Mouse (Mus musculus) hematopoietic stem cell, adult 5-6 weeks (primary cell): ENCODE results near the gene Ep300. TPM values are rescaled to one million over a fixed set of nuclear protein-coding genes. Genes with fewer than 3 reads are reported as not detected.

ENCODE experiments used
- ATAC-seq, 2 experiments: fragments of 125-278 bp in 1 of 2; replicated peaks in 1 of 2; 2 replicates each; pipeline ENCODE4 v1.8.0; 2016 to 2017; ENCODE audit warnings: inconsistent platforms in 2 of 2, mild to moderate bottlenecking in 2 of 2, moderate number of reproducible peaks in 2 of 2, low read depth in 1 of 2, moderate TSS enrichment in 1 of 2; ENCODE audit not compliant: low FRiP score in 2 of 2, poor library complexity in 2 of 2, severe bottlenecking in 2 of 2, insufficient read depth in 1 of 2, low TSS enrichment in 1 of 2
- total RNA-seq: library from RNA; stranded (forward); fragments of 172-1452, 232-1000 nt; gene quantifications from 2 replicates; pipeline ENCODE4 v1.2.3, GENCODE M21; 2017

Gene Ep300
- 32.7 and 48.0 TPM in 2 replicates for total RNA-seq

GRCm38 (mm10) chr15:81584913-81585745, at the start of gene Ep300:
Ep300 (plus strand) TSS chr15:81585351.
- peak; percentile 89 to 91 for ATAC-seq

- no peak for ATAC-seq
These were observed 49.2 kb upstream of the Ep300 start for GRCm38 (mm10) chr15:81535881-81536351.

- ATAC-seq = no peak
These were observed 47.0 kb upstream of the Ep300 start for GRCm38 (mm10) chr15:81538149-81538548.

- ATAC-seq = 0 out of 4 replicates have a peak, but pooled peaks of 1 of the 2 experiments have one; percentile 21
These were observed 45.6 kb upstream of the Ep300 start for GRCm38 (mm10) chr15:81539560-81539959.

DNA sequence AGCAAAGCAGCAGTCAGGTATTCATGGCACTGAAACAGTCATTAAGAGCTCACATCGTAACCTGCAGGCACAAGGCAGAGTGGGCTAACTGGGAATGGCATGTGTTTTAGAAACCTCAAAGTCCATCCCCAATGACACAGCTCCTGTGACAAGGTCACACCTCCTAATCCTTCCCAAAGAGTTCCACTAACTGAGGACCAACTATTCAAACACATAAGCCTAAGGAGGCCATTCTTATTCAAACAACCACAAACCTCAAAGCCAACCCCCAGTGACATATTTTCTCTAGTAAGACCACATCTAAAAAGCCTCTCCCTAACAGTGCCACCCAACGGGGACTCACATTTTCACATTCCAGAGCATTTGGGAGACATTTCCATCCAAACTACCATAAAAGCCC, 40.2 kb upstream of the Ep300 start:
- ATAC-seq = no peak

DNA sequence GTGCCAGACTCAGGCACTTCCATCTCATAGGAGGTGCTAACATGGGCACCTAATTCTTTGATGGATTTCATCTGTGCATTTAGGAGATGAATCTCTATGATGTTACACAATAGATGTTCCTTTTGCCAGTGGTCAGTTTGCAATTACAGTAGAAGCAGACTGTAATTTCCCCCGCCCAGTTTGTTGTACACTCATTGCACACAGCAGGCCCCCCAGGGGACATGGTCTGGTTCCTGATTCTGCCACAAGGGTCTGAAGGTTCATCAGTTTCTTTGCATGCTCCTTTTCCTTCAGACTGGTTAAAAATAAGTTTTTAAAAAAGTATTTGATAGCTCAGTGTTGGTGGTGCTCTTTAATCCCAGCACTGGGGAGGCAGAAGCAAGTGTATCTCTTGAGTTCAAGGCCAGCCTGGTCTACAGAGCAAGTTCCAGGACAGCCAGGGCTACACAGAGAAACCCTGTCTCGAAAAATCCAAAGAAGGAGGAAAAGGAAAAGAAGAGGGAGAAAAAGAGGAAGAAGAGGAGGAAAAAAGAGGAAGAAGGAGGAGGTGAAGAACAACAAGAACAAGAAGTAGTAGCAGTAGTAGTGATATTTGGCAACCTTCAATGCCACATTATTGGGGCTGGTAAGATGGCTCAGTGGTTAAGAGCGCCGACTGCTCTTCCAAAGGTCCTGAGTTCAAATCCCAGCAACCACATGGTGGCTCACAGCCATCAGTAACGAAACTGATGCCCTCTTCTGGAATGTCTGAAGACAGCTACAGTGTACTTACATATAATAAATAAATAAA, 39.6 kb upstream of the Ep300 start:
- no peak for ATAC-seq

DNA sequence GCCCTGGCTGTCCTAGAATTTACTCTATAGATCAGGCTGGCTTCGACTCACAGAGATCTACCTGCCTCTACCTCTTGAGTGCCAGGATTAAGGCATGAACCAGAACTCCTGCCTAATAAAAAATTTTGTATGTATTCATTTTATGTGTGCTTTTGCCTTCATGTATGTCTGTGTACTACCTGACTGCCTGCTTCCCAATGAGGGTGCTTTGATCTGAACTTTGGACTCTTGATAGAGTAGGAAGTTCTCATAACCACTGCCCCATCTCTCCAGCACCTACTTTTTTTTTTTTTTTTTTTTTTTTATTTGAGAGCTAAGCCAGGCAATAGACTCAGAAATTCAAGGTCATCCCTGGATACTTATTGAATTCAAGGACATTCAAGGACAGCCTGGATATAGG, 31.7 kb upstream of the Ep300 start:
- ATAC-seq = no peak

DNA sequence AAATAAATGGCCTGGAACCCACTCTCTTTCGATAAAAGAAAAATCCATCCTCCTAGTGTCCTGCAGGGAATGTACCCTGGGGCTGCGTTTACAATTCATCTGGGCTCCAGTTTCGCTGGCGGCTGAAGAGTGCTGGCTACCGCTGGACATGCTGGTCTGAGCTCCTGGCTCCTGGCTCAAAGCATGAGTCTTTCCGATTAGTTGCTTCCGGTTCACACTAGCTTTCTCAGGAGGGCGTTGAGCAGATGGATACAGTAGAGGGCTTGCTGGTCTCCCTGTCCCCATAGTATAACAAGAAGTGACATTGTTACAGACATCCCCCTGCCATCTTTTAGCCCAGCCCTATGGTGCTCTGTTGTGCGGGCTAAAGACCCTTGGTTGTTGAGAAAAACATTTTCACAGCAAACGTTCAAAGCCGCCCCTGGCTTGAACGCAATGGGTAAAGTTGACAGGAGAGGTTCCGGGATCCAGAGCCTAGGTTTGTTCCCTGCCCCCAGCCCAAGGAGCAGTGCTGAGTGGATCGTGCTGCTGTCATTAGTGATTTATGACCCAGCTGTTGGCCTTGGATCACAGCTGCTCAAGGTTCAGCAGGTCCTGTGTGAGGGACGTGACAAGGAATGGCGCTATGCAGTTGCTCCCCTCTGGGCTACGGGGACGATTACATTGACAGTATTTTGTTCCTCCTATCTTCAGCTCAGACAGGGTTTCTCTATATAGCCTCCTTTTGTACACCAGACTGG, 30.4 kb upstream of the Ep300 start:
- no peak for ATAC-seq

DNA sequence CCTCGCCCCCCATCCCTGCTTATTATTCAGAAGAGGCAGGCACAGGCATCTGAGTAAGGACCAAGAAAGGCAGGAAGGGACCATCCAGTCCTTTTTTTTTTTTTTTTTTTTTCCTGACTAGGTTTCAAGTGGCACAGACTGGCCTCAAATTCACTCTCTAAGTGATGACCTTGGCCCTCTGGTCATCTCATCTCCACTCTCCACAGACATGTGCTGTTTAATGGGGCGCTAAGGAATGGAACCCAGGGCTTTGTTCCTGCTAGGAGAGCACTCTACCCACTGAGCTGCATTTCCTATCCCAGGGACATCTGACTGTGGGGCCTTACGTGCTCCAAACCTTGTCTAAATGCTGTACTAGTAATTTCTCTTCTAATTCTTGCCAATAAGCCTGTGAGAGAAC, 29.2 kb upstream of the Ep300 start:
- ATAC-seq = no peak

DNA sequence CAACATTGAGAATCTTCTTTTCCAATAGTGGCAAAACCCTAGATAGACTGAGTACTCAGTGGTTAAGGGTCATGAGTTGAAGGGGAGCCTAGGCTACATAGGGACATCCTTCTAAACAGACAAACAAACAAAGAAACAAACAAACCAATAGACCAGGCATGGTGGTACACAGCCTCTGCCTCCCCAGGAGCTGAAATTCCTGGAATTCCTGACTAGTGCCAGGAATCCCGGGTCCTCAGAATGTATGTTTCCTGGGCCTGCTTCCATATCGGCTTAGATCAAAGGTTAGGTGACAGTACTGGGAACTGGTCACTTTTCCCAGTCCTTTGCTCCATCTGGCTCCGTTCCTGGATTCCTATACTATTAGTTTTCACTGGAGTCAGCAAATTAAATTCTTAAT, 23.6 kb upstream of the Ep300 start:
- no peak for ATAC-seq

- no peak for ATAC-seq
These were observed 23.2 kb upstream of the Ep300 start for GRCm38 (mm10) chr15:81561996-81562395.

DNA sequence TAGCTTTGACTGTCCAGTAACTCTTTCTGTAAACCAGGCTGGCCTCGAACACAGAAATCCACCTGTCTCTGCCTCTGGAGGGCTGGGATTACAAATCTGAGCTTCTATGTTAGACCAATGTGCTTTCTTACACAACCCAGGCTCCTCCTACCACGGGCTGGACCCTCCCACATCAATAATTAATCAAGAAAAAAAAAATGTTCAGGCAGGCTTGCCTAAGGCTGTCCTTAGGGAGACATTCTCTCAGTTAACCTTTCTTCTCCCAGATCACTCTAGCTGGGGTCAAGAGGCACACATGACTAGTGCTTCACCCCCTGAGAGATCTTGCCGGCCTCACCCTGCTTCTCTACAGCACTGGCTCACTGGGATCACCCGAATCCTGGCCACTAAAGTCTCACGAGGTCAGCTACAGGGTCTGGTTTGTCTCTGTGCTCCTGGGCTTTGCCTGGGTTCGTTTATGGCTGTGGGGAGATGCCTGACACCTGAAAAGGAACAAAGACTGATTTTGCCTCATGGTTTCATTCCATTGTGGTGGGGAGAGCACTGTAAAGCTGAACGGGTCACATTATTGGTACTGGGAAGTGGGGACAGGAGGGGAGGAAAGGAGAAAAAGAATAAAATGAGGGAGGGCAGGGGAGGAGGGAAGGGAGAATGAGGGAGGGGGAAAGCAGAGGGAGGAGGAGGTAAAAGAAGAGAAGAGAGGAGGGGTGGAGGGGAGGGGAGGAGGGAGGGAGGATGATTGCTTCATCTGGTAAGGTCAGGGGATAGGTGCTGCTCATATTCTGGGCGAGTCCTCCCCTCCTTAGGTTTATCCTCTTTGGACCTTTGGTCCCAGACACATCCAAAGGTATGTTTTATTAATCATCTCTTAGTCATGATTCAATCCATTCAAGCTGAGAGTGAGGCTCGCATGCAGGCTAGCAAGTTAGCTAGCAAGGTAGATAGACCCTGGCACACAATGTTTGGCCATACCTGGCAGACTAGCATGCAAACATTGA, 22.4 kb upstream of the Ep300 start:
- ATAC-seq = no peak

DNA sequence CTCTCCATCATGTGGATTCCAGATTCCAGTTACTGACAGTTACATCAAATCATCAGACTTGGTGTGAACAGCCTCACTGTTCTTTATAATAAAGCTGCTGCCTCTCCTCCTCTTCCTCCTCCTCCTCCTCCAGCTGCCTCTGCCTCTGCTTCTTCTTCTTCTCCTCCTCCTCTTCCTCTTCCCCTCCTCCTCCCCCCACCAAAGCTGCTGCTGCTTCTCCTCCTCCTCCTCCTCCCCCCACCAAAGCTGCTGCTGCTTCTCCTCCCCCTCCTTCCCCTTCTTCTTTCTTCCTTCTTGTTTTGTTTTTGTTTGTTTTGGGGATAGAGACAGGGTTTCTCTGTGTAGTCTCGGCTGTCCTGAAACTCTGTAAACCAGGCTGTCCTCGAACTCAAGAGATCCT, 17.1 kb upstream of the Ep300 start:
- no peak for ATAC-seq

DNA sequence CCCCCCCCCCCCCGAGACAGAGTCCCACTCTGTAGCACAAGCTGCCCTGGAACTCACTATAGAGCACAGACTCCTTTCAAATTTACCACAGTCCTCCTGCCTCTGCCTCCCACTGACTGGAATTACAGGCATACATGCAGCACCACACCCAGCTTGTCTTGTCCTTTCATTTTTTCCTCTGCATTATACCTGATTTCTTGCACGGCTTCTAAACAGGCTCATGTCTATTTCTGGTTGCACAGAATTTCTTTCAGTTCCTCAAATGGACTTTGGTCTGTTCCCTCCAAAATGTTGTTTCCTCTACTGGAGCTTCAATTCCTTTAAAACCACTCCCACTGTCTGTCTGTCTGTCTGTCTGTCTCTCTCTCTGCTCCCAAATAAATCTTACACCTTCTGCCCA, 16.6 kb upstream of the Ep300 start:
- no peak for ATAC-seq

DNA sequence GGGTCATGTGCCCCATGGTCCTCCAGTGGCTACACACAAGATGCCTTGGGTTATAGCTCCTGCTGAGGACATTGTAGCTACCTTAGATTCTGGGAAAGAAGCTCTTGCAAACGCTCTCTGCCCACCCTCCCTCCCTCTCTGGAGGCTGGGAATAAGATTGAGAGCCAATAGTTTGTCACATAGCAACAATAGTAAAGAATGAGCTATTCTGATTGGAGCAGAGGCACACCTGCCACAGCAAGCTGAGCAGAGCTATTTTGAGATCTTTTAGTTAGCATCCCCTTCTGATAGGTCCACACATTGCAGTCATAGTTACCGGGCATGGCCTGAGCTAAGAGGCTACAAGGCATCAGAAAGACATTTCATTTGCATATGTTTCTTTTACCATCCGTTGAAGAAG, 8.2 kb upstream of the Ep300 start:
- ATAC-seq = no peak

DNA sequence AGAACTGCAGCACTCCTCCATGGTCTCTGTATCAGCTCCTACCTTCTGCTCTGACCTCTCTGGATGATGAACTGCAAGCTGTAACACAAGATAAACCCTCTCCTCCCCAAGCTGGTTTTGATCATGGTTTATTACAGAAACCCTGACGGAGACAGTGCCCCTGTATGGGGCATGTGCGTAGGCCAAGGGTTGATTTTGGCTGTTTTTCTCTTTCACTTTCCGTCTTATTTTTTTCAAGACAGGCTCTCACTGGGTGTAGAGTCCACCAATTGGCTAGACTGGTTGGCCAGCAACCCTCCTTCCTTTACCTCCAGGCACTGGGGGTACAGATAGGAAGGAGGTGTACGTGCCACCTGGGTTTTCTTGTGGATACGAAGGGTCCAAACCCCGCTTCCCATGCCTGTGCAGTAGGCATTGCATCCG, 7.4 kb upstream of the Ep300 start:
- peak in 1 of 2 experiments; percentile 39; a peak in 1 of 4 replicates for ATAC-seq

DNA sequence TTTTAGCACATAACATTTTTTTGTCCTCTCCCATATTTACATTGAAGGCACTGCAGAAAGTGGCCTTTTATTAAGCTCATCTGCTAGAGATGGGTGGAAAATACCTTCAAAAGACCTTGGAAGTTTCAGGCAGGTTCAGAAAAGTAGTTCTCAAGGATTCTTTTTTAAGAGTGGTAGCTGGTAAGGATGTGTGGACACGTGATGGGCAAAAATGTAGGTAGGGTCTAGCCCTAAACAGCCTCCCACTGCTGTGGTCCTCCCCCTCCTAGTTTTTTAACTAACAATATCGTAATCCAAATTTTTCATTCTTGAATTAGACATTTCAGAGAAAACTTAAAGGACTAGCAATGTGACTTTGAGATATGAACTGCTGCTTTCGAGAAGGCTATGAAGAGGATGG, 685 bp upstream of the Ep300 start:
- ATAC-seq = no peak
